Mouse (Mus musculus) lung, embryonic 15.5 days (tissue): ENCODE results near the gene Slc22a20. TPM values are rescaled to one million over a fixed set of nuclear protein-coding genes. Genes with fewer than 3 reads are reported as not detected.

ENCODE experiments used
- ATAC-seq: fragments of 200-750 bp; cut with Nextera tagmentation; 2 replicates; pipeline ENCODE4 v1.8.0; 2017; ENCODE audit warnings: moderate number of reproducible peaks, borderline replicate concordance; ENCODE audit not compliant: low FRiP score, low TSS enrichment; ENCODE audit errors: extremely low read depth
- H3K27ac ChIP-seq: fragments of 300-500 bp; sonication (generic); 2 replicates; pipeline ENCODE4 v1.5.1; 2015; ENCODE audit warnings: moderate library complexity, mild to moderate bottlenecking, inconsistent platforms
- H3K27me3 ChIP-seq: fragments of 300-500 bp; sonication (generic); 2 replicates; pipeline ENCODE4 v1.6.1; 2015; ENCODE audit warnings: inconsistent platforms
- H3K36me3 ChIP-seq: fragments of 300-500 bp; sonication (generic); 2 replicates; pipeline ENCODE4 v1.6.1; 2015; ENCODE audit warnings: inconsistent platforms
- H3K4me1 ChIP-seq: fragments of 300-500 bp; sonication (generic); 2 replicates; pipeline ENCODE4 v1.6.1; 2015; ENCODE audit warnings: inconsistent platforms
- H3K4me2 ChIP-seq: fragments of 300-500 bp; sonication (generic); 2 replicates; pipeline ENCODE4 v1.6.1; 2015; ENCODE audit warnings: inconsistent platforms, mild to moderate bottlenecking, moderate library complexity
- H3K4me3 ChIP-seq: fragments of 300-500 bp; sonication (generic); 2 replicates; pipeline ENCODE4 v1.5.1; 2015; ENCODE audit warnings: mild to moderate bottlenecking, inconsistent platforms
- H3K9ac ChIP-seq: fragments of 300-500 bp; sonication (generic); 2 replicates; pipeline ENCODE4 v1.6.1; 2015; ENCODE audit warnings: inconsistent platforms
- H3K9me3 ChIP-seq: fragments of 300-500 bp; sonication (generic); 2 replicates; pipeline ENCODE4 v1.6.1; 2016; ENCODE audit warnings: inconsistent platforms
- WGBS: fragments of 180-500 bp; shearing (Covaris S2); methylation state at CpG from one replicate; pipeline ENCODE4 v1.1.7; 2015; 5-methylcytosine and 5-hydroxymethylcytosine counted together
- polyA plus RNA-seq: library from polyadenylated mRNA; unstranded; fragments of >200 nt; fragmentation: Nextera tagmentation; extraction: Ambion mirVana; gene quantifications from 2 replicates; pipeline ENCODE4 v1.2.1, GENCODE M21; 2015

Slc22a20 gene
- polyA plus RNA-seq, 1 experiment from 2014 or later = not detected

GRCm38 (mm10) chr19:5935266-5935665, 50.7 kb downstream of the Slc22a20 start:
- peak overlapping the region; percentile 30 for H3K4me2 ChIP-seq
- no peak overlapping the region for H3K4me3 ChIP-seq
- 0 out of 2 replicates have a peak, but pooled peaks cover 3% of the 10 kb centered on the region for H3K36me3 ChIP-seq
- 24% methylated on average over 3 of the region's 3 CpGs for WGBS
- no peaks in the 10 kb centered on the region for H3K27me3 ChIP-seq
- no peak overlapping the region for H3K9ac ChIP-seq
- H3K9me3 ChIP-seq = no peaks in the 10 kb centered on the region
- peak overlapping the region; percentile 80 for H3K27ac ChIP-seq
- peaks cover 54% of the 10 kb centered on the region for H3K4me1 ChIP-seq
- ATAC-seq = peak; percentile 89

- H3K9ac ChIP-seq = no peak overlapping the region
- H3K4me2 ChIP-seq = peak overlapping the region; percentile 6; the same call in 1 of the 2 replicates
- no peaks in the 10 kb centered on the region for H3K9me3 ChIP-seq
- no peak overlapping the region for H3K4me3 ChIP-seq
- H3K27me3 ChIP-seq = no peaks in the 10 kb centered on the region
- ATAC-seq = peak; percentile 70
- no peaks in the 10 kb centered on the region for H3K36me3 ChIP-seq
- peaks cover 49% of the 10 kb centered on the region for H3K4me1 ChIP-seq
- WGBS = 27% methylated on average over 14 of the region's 14 CpGs
- H3K27ac ChIP-seq = peak overlapping the region; percentile 78
These were observed 56.0 kb downstream of the Slc22a20 start for GRCm38 (mm10) chr19:5929634-5930596.

- 40% methylated on average over 3 of the region's 3 CpGs for WGBS
- Histone ChIP-seq H3K9ac (no peak overlapping the region), H3K27ac (peak overlapping the region; percentile 78), H3K27me3 (no peaks in the 10 kb centered on the region), H3K4me3 (no peak overlapping the region), H3K9me3 (no peaks in the 10 kb centered on the region), H3K4me1 (peaks cover 50% of the 10 kb centered on the region), H3K4me2 (no peak overlapping the region), H3K36me3 (no peaks in the 10 kb centered on the region)
- ATAC-seq = no peak
These were observed 57.4 kb downstream of the Slc22a20 start for GRCm38 (mm10) chr19:5928546-5928945.

GRCm38 (mm10) chr19:5928104-5928503, 57.8 kb downstream of the Slc22a20 start:
- WGBS = 61% methylated on average over 6 of the region's 6 CpGs
- no peak for ATAC-seq

GRCm38 (mm10) chr19:5927532-5927931, 58.4 kb downstream of the Slc22a20 start:
- no peaks in the 10 kb centered on the region for H3K9me3 ChIP-seq
- H3K4me2 ChIP-seq = no peak overlapping the region
- WGBS = 67% methylated on average over 8 of the region's 8 CpGs
- H3K27ac ChIP-seq = peak overlapping the region; percentile 1; the same call in 1 of the 2 replicates
- no peak for ATAC-seq
- H3K4me3 ChIP-seq = no peak overlapping the region
- peaks cover 58% of the 10 kb centered on the region for H3K4me1 ChIP-seq
- H3K27me3 ChIP-seq = no peaks in the 10 kb centered on the region
- no peak overlapping the region for H3K9ac ChIP-seq
- no peaks in the 10 kb centered on the region for H3K36me3 ChIP-seq

More at GRCm38 (mm10) chr19:5928104-5928503, 57.8 kb downstream of the Slc22a20 start:
- Histone ChIP-seq H3K27ac (no peak overlapping the region), H3K27me3 (no peaks in the 10 kb centered on the region), H3K9ac (no peak overlapping the region), H3K4me3 (no peak overlapping the region), H3K4me2 (no peak overlapping the region), H3K36me3 (no peaks in the 10 kb centered on the region), H3K9me3 (no peaks in the 10 kb centered on the region), H3K4me1 (peaks cover 52% of the 10 kb centered on the region)

DNA sequence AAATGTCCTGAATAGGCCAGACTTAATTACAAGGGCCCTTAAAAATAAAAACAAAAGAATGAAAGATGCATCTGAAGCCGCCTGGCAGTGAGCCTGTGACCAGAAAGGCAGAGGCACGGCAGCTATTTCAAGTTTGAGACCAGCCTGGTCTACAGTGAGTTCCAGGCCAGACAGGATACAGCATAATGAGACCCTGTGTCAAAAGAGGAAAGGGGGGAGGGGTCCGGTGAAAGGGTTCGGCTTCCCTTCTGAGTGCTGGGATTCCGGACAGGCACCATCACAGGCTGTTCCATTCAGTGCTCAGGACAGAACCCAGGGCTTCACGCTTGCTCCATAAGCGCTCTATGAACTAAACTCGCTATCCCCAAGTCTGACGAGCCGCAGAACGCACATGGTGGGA, 58.9 kb downstream of the Slc22a20 start:
- Histone ChIP-seq H3K27ac (peak overlapping the region; percentile 1; the same call in 1 of the 2 replicates), H3K4me2 (no peak overlapping the region), H3K9me3 (no peaks in the 10 kb centered on the region), H3K4me3 (no peak overlapping the region), H3K9ac (no peak overlapping the region), H3K27me3 (no peaks in the 10 kb centered on the region), H3K36me3 (no peaks in the 10 kb centered on the region), H3K4me1 (peaks cover 63% of the 10 kb centered on the region)
- no peak for ATAC-seq
- WGBS = 69% methylated on average over 11 of the region's 11 CpGs

DNA sequence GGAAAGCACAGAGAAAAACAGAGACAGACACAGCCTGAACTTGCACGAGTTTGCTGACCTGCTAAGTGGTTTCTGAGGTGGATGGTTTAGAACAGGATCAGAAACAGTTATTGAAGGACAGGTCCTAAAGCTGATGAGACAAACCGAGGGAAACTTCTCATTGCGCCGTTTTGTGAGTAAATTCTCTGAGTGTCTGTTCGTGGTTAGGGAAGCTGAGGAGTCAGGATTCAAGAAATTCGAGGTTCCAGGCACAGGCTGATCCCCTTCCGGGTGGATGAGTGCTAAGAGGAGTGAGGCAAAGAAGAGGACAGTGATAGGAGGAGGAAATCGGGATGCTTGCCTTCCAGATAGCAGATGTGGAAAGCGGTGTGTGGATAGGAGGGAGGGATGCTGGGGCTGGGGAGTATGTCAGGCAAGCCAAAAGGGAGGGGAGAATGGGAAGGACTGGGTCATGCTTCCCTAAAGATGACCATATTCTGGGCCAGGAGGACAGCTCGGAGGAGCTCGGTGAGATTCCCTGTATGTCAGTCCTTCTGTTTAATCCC, 60.6 kb downstream of the Slc22a20 start:
- Histone ChIP-seq H3K4me2 (peak overlapping the region; percentile 97), H3K36me3 (no peaks in the 10 kb centered on the region), H3K27ac (peak overlapping the region; percentile 70), H3K9ac (peak overlapping the region; percentile 5; the same call in 1 of the 2 replicates), H3K27me3 (no peaks in the 10 kb centered on the region), H3K4me3 (peak overlapping the region; percentile 69), H3K9me3 (no peaks in the 10 kb centered on the region), H3K4me1 (peaks cover 72% of the 10 kb centered on the region)
- ATAC-seq = no peak
- WGBS = 25% methylated on average over 11 of the region's 11 CpGs

DNA sequence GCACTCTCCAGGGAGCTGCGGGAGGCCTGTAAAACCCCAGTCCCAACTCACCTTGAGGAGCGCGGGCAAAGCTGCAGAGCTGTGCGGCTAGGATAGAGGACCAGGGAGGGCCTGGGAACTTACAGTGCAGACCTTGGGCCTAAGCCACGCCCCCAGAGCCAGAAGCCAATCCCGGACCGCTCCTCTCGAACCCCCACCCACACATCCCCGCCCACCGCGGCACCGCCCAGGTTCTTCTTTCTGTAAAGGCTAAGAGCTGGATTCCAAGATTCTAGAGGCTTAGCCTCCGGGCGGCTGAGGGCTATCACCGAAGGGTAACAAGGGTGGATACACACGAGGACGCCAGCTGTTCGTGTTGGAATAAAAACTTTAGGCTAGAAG, 61.2 kb downstream of the Slc22a20 start, which contains the start of gene Cdc42ep2:
Gene Cdc42ep2 (minus strand): TSS at position 104 of the 381 bp plus-strand sequence.
- peak within 1 kb of the TSS; percentile 69 for H3K4me3 ChIP-seq
- H3K27me3 ChIP-seq = no peaks in the 10 kb centered on the region
- H3K9me3 ChIP-seq = no peaks in the 10 kb centered on the region
- WGBS = under 1% methylated on average over 18 of the region's 18 CpGs
- peak within 1 kb of the TSS; percentile 59 for H3K9ac ChIP-seq
- H3K36me3 ChIP-seq = no peaks in the 10 kb centered on the region
- peak; percentile 93 for ATAC-seq
- peak within 1 kb of the TSS; percentile 96 for H3K27ac ChIP-seq
- peaks cover 65% of the 10 kb centered on the region for H3K4me1 ChIP-seq
- H3K4me2 ChIP-seq = peak within 1 kb of the TSS; percentile 97

DNA sequence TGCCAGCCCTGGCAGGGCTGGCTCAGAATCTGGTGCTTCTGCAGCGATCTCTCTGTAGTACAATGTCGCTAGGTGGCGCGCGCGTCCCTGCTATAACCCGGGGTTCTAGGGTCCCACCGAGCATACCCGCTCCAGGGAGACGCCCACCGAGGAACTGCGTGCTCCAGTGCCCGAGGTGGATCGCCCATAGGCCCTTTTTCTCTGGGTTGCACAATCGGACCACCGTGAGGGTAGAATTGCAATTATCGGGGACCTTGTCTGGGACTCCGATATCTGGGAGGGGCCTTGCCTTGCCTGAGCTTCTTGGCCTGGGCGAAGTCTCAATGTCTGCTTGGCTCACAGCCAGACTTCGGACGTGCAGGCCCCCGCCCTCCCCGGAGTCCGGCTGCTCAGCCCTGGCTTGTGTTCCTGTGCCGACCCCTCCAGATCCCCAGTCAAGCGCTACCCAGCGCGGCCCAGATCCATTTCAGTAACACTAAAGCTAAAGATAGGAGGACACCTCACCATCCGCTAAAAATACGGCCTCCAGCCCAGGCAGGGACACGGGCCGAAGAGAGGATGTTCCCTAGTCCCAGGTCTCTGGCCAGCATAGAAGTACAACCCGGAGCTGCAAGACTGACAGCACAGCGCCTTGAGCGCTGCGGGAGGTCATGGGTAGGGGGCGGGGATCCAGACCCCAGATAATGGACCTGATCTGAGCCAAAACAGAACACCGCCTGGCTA, 61.8 kb downstream of the Slc22a20 start:
- H3K9ac ChIP-seq = peak overlapping the region; percentile 59
- H3K27ac ChIP-seq = peak overlapping the region; percentile 96
- peaks cover 60% of the 10 kb centered on the region for H3K4me1 ChIP-seq
- no peaks in the 10 kb centered on the region for H3K27me3 ChIP-seq
- ATAC-seq = peak; percentile 81
- peak overlapping the region; percentile 97 for H3K4me2 ChIP-seq
- 0% methylated on average over 38 of the region's 38 CpGs for WGBS
- peaks cover under 1% of the 10 kb centered on the region; the same call in 1 of the 2 replicates for H3K36me3 ChIP-seq
- H3K9me3 ChIP-seq = no peaks in the 10 kb centered on the region
- peak overlapping the region; percentile 69 for H3K4me3 ChIP-seq

DNA sequence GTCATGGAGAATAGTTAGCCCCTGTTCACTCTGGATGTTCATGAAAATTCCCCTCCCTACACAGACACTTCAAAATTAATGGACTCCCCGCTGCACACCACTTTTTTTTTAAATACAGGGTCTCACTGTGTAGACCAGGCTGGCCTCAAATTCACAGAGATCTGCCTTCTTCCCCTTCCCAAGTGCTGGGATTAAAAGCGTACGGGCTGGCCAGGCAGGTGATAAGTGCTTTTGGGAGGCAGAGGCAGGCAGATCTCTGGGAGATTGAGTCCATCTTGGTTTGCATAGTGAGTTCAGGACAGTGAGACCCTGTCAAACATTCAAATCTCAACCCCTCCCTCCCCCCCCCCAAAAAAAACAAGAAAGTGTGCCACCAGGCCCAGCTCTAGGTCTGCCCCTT, 63.0 kb downstream of the Slc22a20 start:
- 89% methylated on average over 3 of the region's 3 CpGs for whole genome bisulfite sequencing
- Histone ChIP-seq H3K4me1 (peaks cover 48% of the 10 kb centered on the region), H3K9ac (0 out of 2 replicates have a peak overlapping the region, but pooled peaks have one; percentile 11), H3K36me3 (peaks cover 12% of the 10 kb centered on the region), H3K27ac (no peak overlapping the region), H3K9me3 (no peaks in the 10 kb centered on the region), H3K27me3 (no peaks in the 10 kb centered on the region), H3K4me3 (peak overlapping the region; percentile 16), H3K4me2 (peak overlapping the region; percentile 97)
- ATAC-seq = no peak

GRCm38 (mm10) chr19:5922119-5922942, 63.6 kb downstream of the Slc22a20 start:
- Histone ChIP-seq H3K27me3 (no peaks in the 10 kb centered on the region), H3K4me3 (peak overlapping the region; percentile 18), H3K36me3 (peaks cover 19% of the 10 kb centered on the region), H3K9ac (peak overlapping the region; percentile 22), H3K9me3 (no peaks in the 10 kb centered on the region), H3K4me1 (peaks cover 45% of the 10 kb centered on the region), H3K27ac (peak overlapping the region; percentile 30), H3K4me2 (peak overlapping the region; percentile 97)
- 57% methylated on average over 15 of the region's 15 CpGs for WGBS
- no peak for ATAC-seq
